Mouse (Mus musculus): ENCODE results near the gene Hid1. TPM values are rescaled to one million over a fixed set of nuclear protein-coding genes. Genes with fewer than 3 reads are reported as not detected.

Hid1 gene
- polyA plus RNA-seq, 1 experiment from 2014 or later, result 18.3 TPM

DNA sequence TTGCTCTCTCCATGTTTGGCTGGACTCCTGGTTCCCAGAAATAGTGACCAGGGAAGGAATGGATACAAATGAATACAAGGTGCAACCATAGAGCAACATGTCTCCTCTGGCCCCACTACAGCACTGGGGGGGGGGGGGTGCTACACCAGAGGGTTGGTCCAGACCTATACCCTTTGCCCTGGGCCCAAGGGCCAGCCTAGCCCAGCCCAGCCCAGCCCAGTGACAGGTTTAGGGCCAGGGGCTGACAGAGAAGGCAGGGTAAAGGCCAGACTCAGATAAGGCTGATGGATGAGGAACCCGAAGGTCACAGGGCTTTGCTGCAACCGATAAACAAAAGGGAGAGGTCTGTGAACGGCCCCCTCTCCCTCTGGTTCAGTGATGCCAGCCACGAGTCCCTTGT, 17.6 kb downstream of the Hid1 start:
- H3K4me1 ChIP-seq (ENCODE audit: control insufficient read depth, insufficient read depth, low read length), result no peaks in the 10 kb centered on the region
- H3K4me2 ChIP-seq, result no peak overlapping the region
- H3K27me3 ChIP-seq (ENCODE audit: control insufficient read depth, insufficient read depth, low read length), result no peaks in the 10 kb centered on the region
- no peaks in the 10 kb centered on the region for H3K9me3 ChIP-seq (ENCODE audit: control insufficient read depth, low read length)
- no peak for ATAC-seq (ENCODE audit: low FRiP score)
- H3K36me3 ChIP-seq (ENCODE audit: control insufficient read depth, insufficient read depth, low read length), result no peaks in the 10 kb centered on the region
- no peak for DNase-seq (ENCODE audit: low spot score, missing footprints)
- 77% methylated on average over 4 of the region's 4 CpGs for WGBS
- H3K4me3 ChIP-seq (ENCODE audit: low read depth, low read length), result no peak overlapping the region
- H3K9ac ChIP-seq (ENCODE audit: low read length), result no peak overlapping the region
- H3K27ac ChIP-seq (ENCODE audit: low read depth, low read length), result no peak overlapping the region

DNA sequence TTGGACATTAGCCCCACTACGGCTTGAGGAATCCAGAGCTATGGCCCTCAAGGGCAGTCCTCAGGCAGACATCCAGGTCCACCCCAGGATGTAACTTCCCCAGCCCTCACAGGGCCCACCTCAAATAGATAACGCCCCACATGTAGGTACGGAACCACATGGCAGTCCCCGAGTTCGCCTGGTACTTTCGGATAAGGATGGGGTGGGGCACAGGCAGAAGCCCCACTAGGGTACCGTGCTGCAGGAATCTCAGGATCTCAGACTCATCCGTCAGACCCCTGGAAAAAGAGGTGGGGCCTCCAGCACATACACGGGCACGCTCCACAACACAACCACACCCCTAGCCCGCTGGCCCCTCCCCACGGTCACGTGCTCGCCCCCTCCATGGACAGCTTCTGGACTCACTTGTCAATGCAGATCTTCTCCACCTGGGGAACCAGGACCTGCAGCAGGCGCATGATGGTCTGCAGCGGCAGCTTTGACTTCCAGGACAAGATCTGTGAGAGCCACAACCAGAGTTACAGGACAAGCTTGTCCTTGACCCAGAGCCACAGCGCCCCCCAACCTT, 18.8 kb downstream of the Hid1 start:
- Histone ChIP-seq H3K36me3 (ENCODE audit: control insufficient read depth, insufficient read depth, low read length) (no peaks in the 10 kb centered on the region), H3K4me3 (ENCODE audit: low read depth, low read length) (no peak overlapping the region), H3K9me3 (ENCODE audit: control insufficient read depth, low read length) (no peaks in the 10 kb centered on the region), H3K27me3 (ENCODE audit: control insufficient read depth, insufficient read depth, low read length) (peaks cover 3% of the 10 kb centered on the region; the same call in 1 of the 2 replicates), H3K4me2 (no peak overlapping the region), H3K9ac (ENCODE audit: low read length) (no peak overlapping the region), H3K27ac (ENCODE audit: low read depth, low read length) (no peak overlapping the region), H3K4me1 (ENCODE audit: control insufficient read depth, insufficient read depth, low read length) (no peaks in the 10 kb centered on the region)
- ATAC-seq (ENCODE audit: low FRiP score) (no peak), DNase-seq (ENCODE audit: low spot score, missing footprints) (no peak)
- WGBS, result 60% methylated on average over 17 of the region's 17 CpGs

DNA sequence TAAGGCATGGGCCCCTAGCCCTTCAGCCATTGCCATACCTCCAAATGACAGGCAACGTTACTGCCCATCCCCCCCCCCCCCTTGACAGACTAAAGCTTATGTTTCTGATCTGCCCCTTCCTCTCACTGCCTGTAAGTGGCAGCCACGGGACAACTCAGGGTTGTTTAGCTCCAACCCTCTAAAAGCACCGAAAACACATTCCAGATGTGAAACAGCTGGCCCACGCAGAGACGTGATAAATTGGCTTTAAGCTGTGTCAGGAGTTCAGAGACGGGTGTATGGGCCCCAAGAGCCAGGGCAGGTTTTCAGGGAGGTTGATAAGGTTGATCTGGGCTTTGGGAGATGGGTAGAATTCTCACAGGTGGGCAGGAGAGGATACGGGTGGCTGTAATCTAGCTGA, 22.0 kb downstream of the Hid1 start:
- Histone ChIP-seq H3K27me3 (ENCODE audit: control insufficient read depth, insufficient read depth, low read length) (peaks cover 3% of the 10 kb centered on the region; the same call in 1 of the 2 replicates), H3K27ac (ENCODE audit: low read depth, low read length) (no peak overlapping the region), H3K4me3 (ENCODE audit: low read depth, low read length) (no peak overlapping the region), H3K36me3 (ENCODE audit: control insufficient read depth, insufficient read depth, low read length) (no peaks in the 10 kb centered on the region), H3K9ac (ENCODE audit: low read length) (no peak overlapping the region), H3K4me1 (ENCODE audit: control insufficient read depth, insufficient read depth, low read length) (no peaks in the 10 kb centered on the region), H3K9me3 (ENCODE audit: control insufficient read depth, low read length) (no peaks in the 10 kb centered on the region), H3K4me2 (no peak overlapping the region)
- 45% methylated on average over 7 of the region's 7 CpGs for WGBS
- ATAC-seq (ENCODE audit: low FRiP score) (no peak), DNase-seq (ENCODE audit: low spot score, missing footprints) (no peak)

DNA sequence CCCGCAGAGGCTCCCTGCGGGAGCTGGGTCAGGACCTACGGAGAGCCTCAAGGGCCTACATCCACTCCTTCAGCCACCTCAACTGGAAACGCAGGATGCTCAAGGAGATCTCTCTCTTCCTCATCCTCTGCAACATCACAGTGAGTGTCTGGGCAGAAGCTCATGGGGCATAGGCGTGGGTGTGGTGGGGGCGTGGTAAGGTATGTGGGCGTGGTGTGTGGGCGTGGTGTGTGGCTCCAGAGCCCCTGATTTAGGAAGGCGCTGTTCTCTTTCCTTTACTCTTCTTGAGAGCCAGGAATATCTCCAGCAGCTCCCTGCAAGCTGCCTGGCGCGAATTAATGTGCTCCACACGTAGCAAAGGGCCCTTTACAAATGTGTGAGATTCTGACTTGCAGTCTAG, 22.6 kb downstream of the Hid1 start:
- H3K27ac ChIP-seq (ENCODE audit: low read depth, low read length), result no peak overlapping the region
- H3K4me3 ChIP-seq (ENCODE audit: low read depth, low read length), result no peak overlapping the region
- no peak overlapping the region for H3K9ac ChIP-seq (ENCODE audit: low read length)
- no peaks in the 10 kb centered on the region for H3K9me3 ChIP-seq (ENCODE audit: control insufficient read depth, low read length)
- ATAC-seq (ENCODE audit: low FRiP score) (no peak), DNase-seq (ENCODE audit: low spot score, missing footprints) (no peak)
- H3K4me1 ChIP-seq (ENCODE audit: control insufficient read depth, insufficient read depth, low read length), result no peaks in the 10 kb centered on the region
- no peaks in the 10 kb centered on the region for H3K36me3 ChIP-seq (ENCODE audit: control insufficient read depth, insufficient read depth, low read length)
- 11% methylated on average over 12 of the region's 12 CpGs for WGBS
- no peak overlapping the region for H3K4me2 ChIP-seq
- H3K27me3 ChIP-seq (ENCODE audit: control insufficient read depth, insufficient read depth, low read length), result peaks cover 3% of the 10 kb centered on the region; the same call in 1 of the 2 replicates

DNA sequence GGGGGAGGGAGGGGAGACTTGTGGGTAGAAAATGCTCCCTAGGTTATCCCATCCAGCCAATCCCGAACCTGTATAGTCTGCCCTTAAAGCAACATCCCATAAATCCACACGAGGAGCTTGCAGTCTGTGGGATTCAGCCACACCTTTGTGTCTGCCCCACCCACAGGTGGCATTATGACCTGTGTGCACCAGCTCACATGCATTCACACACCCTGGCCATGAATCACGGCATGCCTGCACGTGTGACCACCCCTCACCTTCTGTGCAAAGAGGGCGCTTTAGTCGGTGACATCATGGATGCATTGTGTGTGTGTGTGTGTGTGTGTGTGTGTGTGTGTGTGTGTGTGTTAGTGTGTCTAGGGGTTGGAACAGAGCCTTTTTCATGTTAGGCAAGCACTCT, 25.7 kb downstream of the Hid1 start:
- 80% methylated on average over 6 of the region's 6 CpGs for WGBS
- Histone ChIP-seq H3K27me3 (ENCODE audit: control insufficient read depth, insufficient read depth, low read length) (peaks cover 3% of the 10 kb centered on the region; the same call in 1 of the 2 replicates), H3K4me3 (ENCODE audit: low read depth, low read length) (no peak overlapping the region)

DNA sequence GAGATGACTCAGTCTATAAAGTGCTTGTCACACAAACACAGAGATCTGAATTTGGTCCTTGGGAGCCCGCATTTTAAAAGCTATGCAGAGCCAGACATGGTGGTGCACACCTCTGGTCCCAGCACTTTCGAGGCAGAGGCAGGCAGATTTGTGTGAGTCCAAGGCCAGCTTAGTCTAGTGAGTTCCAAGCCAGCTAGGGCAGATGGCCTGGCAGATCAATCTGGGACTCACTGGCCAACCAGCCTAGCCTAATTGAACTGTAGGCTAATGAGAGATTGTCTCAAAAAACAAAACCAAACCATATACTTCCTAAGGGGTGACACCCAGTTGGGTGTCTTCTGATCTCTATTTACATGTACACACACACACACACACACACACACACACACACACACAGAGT, 26.3 kb downstream of the Hid1 start:
- no peaks in the 10 kb centered on the region for H3K9me3 ChIP-seq (ENCODE audit: control insufficient read depth, low read length)
- no peak overlapping the region for H3K9ac ChIP-seq (ENCODE audit: low read length)
- H3K36me3 ChIP-seq (ENCODE audit: control insufficient read depth, insufficient read depth, low read length), result no peaks in the 10 kb centered on the region
- ATAC-seq (ENCODE audit: low FRiP score) (no peak), DNase-seq (ENCODE audit: low spot score, missing footprints) (no peak)
- H3K27ac ChIP-seq (ENCODE audit: low read depth, low read length), result no peak overlapping the region
- no peaks in the 10 kb centered on the region for H3K4me1 ChIP-seq (ENCODE audit: control insufficient read depth, insufficient read depth, low read length)
- 79% methylated on average over 2 of the region's 2 CpGs for WGBS
- no peak overlapping the region for H3K4me2 ChIP-seq
- peaks cover 3% of the 10 kb centered on the region; the same call in 1 of the 2 replicates for H3K27me3 ChIP-seq (ENCODE audit: control insufficient read depth, insufficient read depth, low read length)
- no peak overlapping the region for H3K4me3 ChIP-seq (ENCODE audit: low read depth, low read length)

More for the DNA sequence above, 25.7 kb downstream of the Hid1 start:
- Histone ChIP-seq H3K4me1 (ENCODE audit: control insufficient read depth, insufficient read depth, low read length) (no peaks in the 10 kb centered on the region), H3K36me3 (ENCODE audit: control insufficient read depth, insufficient read depth, low read length) (no peaks in the 10 kb centered on the region), H3K9me3 (ENCODE audit: control insufficient read depth, low read length) (no peaks in the 10 kb centered on the region), H3K4me2 (no peak overlapping the region), H3K27ac (ENCODE audit: low read depth, low read length) (no peak overlapping the region), H3K9ac (ENCODE audit: low read length) (no peak overlapping the region)
- ATAC-seq (ENCODE audit: low FRiP score) (no peak), DNase-seq (ENCODE audit: low spot score, missing footprints) (no peak)

DNA sequence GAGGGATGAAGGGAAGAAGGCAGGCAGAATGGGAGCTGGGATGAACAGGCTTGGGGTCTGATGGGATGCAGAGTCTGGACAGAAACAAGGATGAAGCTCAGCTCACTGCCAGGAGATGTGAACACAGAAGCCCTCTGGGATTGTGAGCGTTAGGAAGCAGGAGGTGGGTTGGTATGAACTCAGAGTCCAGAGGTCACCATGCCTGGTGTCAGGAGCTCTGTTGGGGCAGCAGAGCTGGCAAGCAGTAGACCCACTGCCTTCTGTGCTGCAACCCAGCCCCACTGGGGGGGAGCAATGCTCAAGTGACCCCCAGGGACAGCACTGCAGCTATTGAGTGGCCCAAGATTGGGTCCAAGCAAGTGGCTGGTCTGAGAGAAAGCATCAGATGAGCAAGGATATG, 29.7 kb downstream of the Hid1 start:
- no peak for DNase-seq (ENCODE audit: low spot score, missing footprints)
- Histone ChIP-seq H3K4me2 (no peak overlapping the region), H3K27ac (ENCODE audit: low read depth, low read length) (no peak overlapping the region), H3K27me3 (ENCODE audit: control insufficient read depth, insufficient read depth, low read length) (peaks cover 19% of the 10 kb centered on the region), H3K36me3 (ENCODE audit: control insufficient read depth, insufficient read depth, low read length) (no peaks in the 10 kb centered on the region), H3K9me3 (ENCODE audit: control insufficient read depth, low read length) (no peaks in the 10 kb centered on the region), H3K4me1 (ENCODE audit: control insufficient read depth, insufficient read depth, low read length) (peaks cover 5% of the 10 kb centered on the region), H3K9ac (ENCODE audit: low read length) (no peak overlapping the region), H3K4me3 (ENCODE audit: low read depth, low read length) (no peak overlapping the region)
- WGBS, result 62% methylated on average over 1 of the region's 1 CpGs
- ATAC-seq (ENCODE audit: low FRiP score), result no peak

DNA sequence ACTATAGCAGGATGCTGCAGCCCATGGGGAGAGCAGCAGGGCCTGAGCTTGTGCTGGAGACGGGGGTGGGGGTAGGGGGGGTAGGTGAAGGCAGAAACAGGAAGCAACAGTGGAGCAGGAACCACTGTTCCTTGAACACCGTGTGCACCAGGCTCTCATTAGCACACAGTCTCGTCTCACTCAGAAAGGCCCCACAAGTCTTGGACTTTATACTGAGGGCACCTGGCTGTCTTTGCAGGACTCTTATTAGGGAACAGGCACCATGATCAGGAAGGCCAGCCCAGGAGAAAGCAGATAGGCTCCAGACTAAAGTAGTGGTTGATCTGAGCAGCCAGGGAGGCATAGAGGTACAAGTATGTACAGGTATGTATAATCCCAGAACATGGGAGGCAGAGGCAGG, 30.2 kb downstream of the Hid1 start:
- Histone ChIP-seq H3K36me3 (ENCODE audit: control insufficient read depth, insufficient read depth, low read length) (no peaks in the 10 kb centered on the region), H3K27ac (ENCODE audit: low read depth, low read length) (no peak overlapping the region), H3K4me3 (ENCODE audit: low read depth, low read length) (no peak overlapping the region), H3K4me1 (ENCODE audit: control insufficient read depth, insufficient read depth, low read length) (peaks cover 5% of the 10 kb centered on the region), H3K9me3 (ENCODE audit: control insufficient read depth, low read length) (no peaks in the 10 kb centered on the region), H3K9ac (ENCODE audit: low read length) (no peak overlapping the region), H3K4me2 (no peak overlapping the region), H3K27me3 (ENCODE audit: control insufficient read depth, insufficient read depth, low read length) (peaks cover 21% of the 10 kb centered on the region)
- DNase-seq (ENCODE audit: low spot score, missing footprints), result no peak
- ATAC-seq (ENCODE audit: low FRiP score), result no peak
- 66% methylated on average over 3 of the region's 3 CpGs for WGBS

DNA sequence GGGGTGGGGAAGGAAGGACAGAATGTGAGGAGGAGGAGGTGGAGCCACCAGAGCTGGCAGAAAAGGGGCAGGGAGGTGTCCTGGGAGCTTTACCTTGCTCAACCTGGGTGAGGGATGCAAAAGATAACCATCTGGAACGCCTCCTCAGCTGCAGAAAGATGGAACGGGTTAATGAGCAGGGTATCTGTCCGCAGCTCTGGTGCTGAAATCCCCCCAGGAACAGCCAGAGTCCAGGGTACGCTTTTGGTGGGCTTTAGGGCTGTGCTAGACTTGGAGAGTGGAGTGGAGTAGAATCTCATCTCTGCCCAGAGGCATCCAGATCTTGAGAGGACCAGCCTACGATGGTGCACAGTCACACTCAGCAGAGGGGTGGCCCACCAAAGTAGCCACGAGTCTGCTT, 31.4 kb downstream of the Hid1 start:
- peaks cover 5% of the 10 kb centered on the region for H3K4me1 ChIP-seq (ENCODE audit: control insufficient read depth, insufficient read depth, low read length)
- H3K9ac ChIP-seq (ENCODE audit: low read length), result no peak overlapping the region
- H3K27me3 ChIP-seq (ENCODE audit: control insufficient read depth, insufficient read depth, low read length), result peaks cover 21% of the 10 kb centered on the region
- H3K9me3 ChIP-seq (ENCODE audit: control insufficient read depth, low read length), result no peaks in the 10 kb centered on the region
- ATAC-seq (ENCODE audit: low FRiP score) (no peak), DNase-seq (ENCODE audit: low spot score, missing footprints) (no peak)
- no peak overlapping the region for H3K27ac ChIP-seq (ENCODE audit: low read depth, low read length)
- H3K36me3 ChIP-seq (ENCODE audit: control insufficient read depth, insufficient read depth, low read length), result no peaks in the 10 kb centered on the region
- H3K4me3 ChIP-seq (ENCODE audit: low read depth, low read length), result no peak overlapping the region
- 15% methylated on average over 6 of the region's 6 CpGs for WGBS
- no peak overlapping the region for H3K4me2 ChIP-seq
